Comparison of ENCODE assay signal across 32 mouse cellular contexts in the genomic region with DNA sequence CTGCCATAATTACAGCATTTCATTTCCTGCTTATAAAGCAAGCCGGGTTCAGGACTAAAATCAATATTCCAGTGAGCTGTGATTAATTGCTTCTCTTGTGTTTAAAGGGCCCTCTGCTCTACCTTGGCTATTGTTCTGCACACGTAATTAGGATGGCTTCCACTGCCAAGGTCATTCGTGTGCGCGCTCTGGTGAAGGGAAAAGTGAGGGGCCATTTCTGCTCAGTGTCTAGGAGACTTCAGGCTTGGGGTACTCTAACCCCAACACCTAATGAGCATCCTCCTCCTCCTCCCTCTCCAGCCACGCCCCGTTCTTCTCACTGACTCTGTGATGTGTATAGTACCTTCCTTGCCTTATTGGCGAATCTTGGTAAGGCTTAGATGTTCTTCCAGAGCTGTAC. TPM values are rescaled to one million over a fixed set of nuclear protein-coding genes. Genes with fewer than 3 reads are reported as not detected.
DNase-seq lines count a peak whose midpoint lies in the region; ATAC-seq lines count a peak whose summit lies in the region.
"Had no signal": no experiment of that assay in that cellular context is flagged by ENCODE, and none has a peak within 500 bp of the region (broad histone marks: within the 10 kb centered on the region; RNA-seq: fewer than 3 reads in every experiment).

No protein-coding gene starts in this region.

- H3K9ac ChIP-seq in midbrain, embryonic 13.5 days (replicated peaks), result no peak overlapping the region
- H3K9ac ChIP-seq in midbrain, embryonic 14.5 days (replicated peaks; ENCODE audit: low read length), result no peak overlapping the region
- no peak overlapping the region for H3K9ac ChIP-seq in limb, embryonic 11.5 days (ENCODE audit: low read length)
- H3K9ac ChIP-seq in forebrain, embryonic 14.5 days (ENCODE audit: low read length), result no peak overlapping the region
- H3K9ac ChIP-seq: forebrain, embryonic 13.5 days; kidney, embryonic 15.5 days; limb, embryonic 15.5 days; liver, embryonic 13.5 days; midbrain, embryonic 12.5 days; stomach, embryonic 15.5 days had no signal

- no peaks in the 10 kb centered on the region for H3K36me3 ChIP-seq in midbrain, embryonic 13.5 days
- H3K36me3 ChIP-seq in midbrain, embryonic 14.5 days (ENCODE audit: control insufficient read depth, insufficient read depth, low read length), result no peaks in the 10 kb centered on the region
- H3K36me3 ChIP-seq in limb, embryonic 11.5 days (ENCODE audit: control insufficient read depth, insufficient read depth, low read length), result no peaks in the 10 kb centered on the region
- H3K36me3 ChIP-seq in forebrain, embryonic 14.5 days (ENCODE audit: control insufficient read depth, insufficient read depth, low read length), result no peaks in the 10 kb centered on the region
- H3K36me3 ChIP-seq: G1E; kidney, embryonic 15.5 days; limb, embryonic 15.5 days; liver, embryonic 13.5 days; midbrain, embryonic 12.5 days; stomach, embryonic 15.5 days had no signal

- peak; percentile 52 for DNase-seq in heart, adult 11 months
- no peak for DNase-seq in heart, postnatal 4 days
- no peak for DNase-seq in midbrain, embryonic 14.5 days
- no peak for DNase-seq in limb, embryonic 11.5 days (ENCODE audit: low spot score)
- no peak for DNase-seq in forebrain, embryonic 14.5 days (ENCODE audit: low spot score)
- no peak for DNase-seq in adrenal gland, adult 2 months
- DNase-seq: adrenal gland, postnatal 10 days; cerebellum, adult 11 months; cerebellum, adult 9-11 months; embryo, embryonic 11 days; gastrocnemius, postnatal 25 days; heart, adult 18-20 months; heart, postnatal 36 days; kidney, adult 18-20 months; kidney, postnatal 25 days; liver, embryonic 13.5 days; lung, adult 18-20 months; lung, postnatal 4 days; right cerebral cortex, postnatal 14 days; thymus, postnatal 25 days had no signal

- 77% methylated on average over 8 of the region's 8 CpGs for WGBS in midbrain, embryonic 13.5 days
- 83% methylated on average over 8 of the region's 8 CpGs for WGBS in midbrain, embryonic 14.5 days
- 57% methylated on average over 8 of the region's 8 CpGs for WGBS in limb, embryonic 11.5 days
- WGBS in forebrain, embryonic 14.5 days, result 74% methylated on average over 8 of the region's 8 CpGs

- no peaks in the 10 kb centered on the region for H3K27me3 ChIP-seq in midbrain, embryonic 13.5 days
- no peaks in the 10 kb centered on the region for H3K27me3 ChIP-seq in midbrain, embryonic 14.5 days (ENCODE audit: control insufficient read depth, insufficient read depth, low read length)
- H3K27me3 ChIP-seq in limb, embryonic 11.5 days (ENCODE audit: control insufficient read depth, insufficient read depth, low read length), result no peaks in the 10 kb centered on the region
- no peaks in the 10 kb centered on the region for H3K27me3 ChIP-seq in forebrain, embryonic 14.5 days (replicated peaks; ENCODE audit: control insufficient read depth, insufficient read depth, low read length)
- H3K27me3 ChIP-seq: forebrain, embryonic 13.5 days; limb, embryonic 15.5 days; liver, embryonic 13.5 days; megakaryocyte, embryonic 14.5 days; midbrain, embryonic 12.5 days; stomach, embryonic 15.5 days had no signal

- no peaks in the 10 kb centered on the region for H3K9me3 ChIP-seq in midbrain, embryonic 13.5 days
- H3K9me3 ChIP-seq in midbrain, embryonic 14.5 days (ENCODE audit: control insufficient read depth, low read length), result no peaks in the 10 kb centered on the region
- no peaks in the 10 kb centered on the region for H3K9me3 ChIP-seq in limb, embryonic 11.5 days (ENCODE audit: control insufficient read depth, low read length)
- no peaks in the 10 kb centered on the region for H3K9me3 ChIP-seq in forebrain, embryonic 14.5 days (replicated peaks; ENCODE audit: control insufficient read depth, low read length)
- H3K9me3 ChIP-seq: forebrain, embryonic 13.5 days; kidney, embryonic 15.5 days; limb, embryonic 15.5 days; liver, embryonic 13.5 days; midbrain, embryonic 12.5 days; stomach, embryonic 15.5 days had no signal

- 0 out of 2 replicates have a peak, but pooled peaks have one; percentile 48 for ATAC-seq in midbrain, embryonic 13.5 days
- ATAC-seq in midbrain, embryonic 14.5 days (ENCODE audit: low FRiP score, low TSS enrichment), result no peak
- peak; percentile 21; the same call in 1 of the 2 replicates for ATAC-seq in limb, embryonic 11.5 days (ENCODE audit: insufficient number of reproducible peaks, low FRiP score, low TSS enrichment, low read depth)
- ATAC-seq in forebrain, embryonic 14.5 days, result no peak
- ATAC-seq: forebrain, embryonic 13.5 days; lung, postnatal 0 days had no signal

- H3K4me3 ChIP-seq in midbrain, embryonic 13.5 days (replicated peaks), result no peak overlapping the region
- H3K4me3 ChIP-seq in midbrain, embryonic 14.5 days (replicated peaks; ENCODE audit: low read depth, low read length), result no peak overlapping the region
- H3K4me3 ChIP-seq in limb, embryonic 11.5 days (ENCODE audit: low read depth, low read length), result no peak overlapping the region
- H3K4me3 ChIP-seq in forebrain, embryonic 14.5 days (ENCODE audit: low read depth, low read length), result no peak overlapping the region
- H3K4me3 ChIP-seq: erythroblast, embryonic 14.5 days; forebrain, embryonic 13.5 days; kidney, embryonic 15.5 days; limb, embryonic 15.5 days; liver, embryonic 13.5 days; megakaryocyte, embryonic 14.5 days; midbrain, embryonic 12.5 days; stomach, embryonic 15.5 days had no signal

- H3K27ac ChIP-seq in midbrain, embryonic 13.5 days, result no peak overlapping the region
- H3K27ac ChIP-seq in midbrain, embryonic 14.5 days (replicated peaks; ENCODE audit: low read depth, low read length), result no peak overlapping the region
- H3K27ac ChIP-seq in limb, embryonic 11.5 days (replicated peaks; ENCODE audit: low read depth, low read length), result no peak overlapping the region
- H3K27ac ChIP-seq in forebrain, embryonic 14.5 days (ENCODE audit: low read depth, low read length), result no peak overlapping the region
- H3K27ac ChIP-seq: forebrain, embryonic 13.5 days; kidney, embryonic 15.5 days; limb, embryonic 15.5 days; liver, embryonic 13.5 days; midbrain, embryonic 12.5 days; stomach, embryonic 15.5 days had no signal

- no peak overlapping the region for H3K4me2 ChIP-seq in midbrain, embryonic 13.5 days (replicated peaks)
- H3K4me2 ChIP-seq in midbrain, embryonic 14.5 days (ENCODE audit: low read length), result no peak overlapping the region
- no peak overlapping the region for H3K4me2 ChIP-seq in limb, embryonic 11.5 days (ENCODE audit: low read depth, severe bottlenecking)
- H3K4me2 ChIP-seq in forebrain, embryonic 14.5 days (ENCODE audit: low read length), result no peak overlapping the region
- H3K4me2 ChIP-seq: forebrain, embryonic 13.5 days; heart, embryonic 11.5 days; kidney, embryonic 15.5 days; limb, embryonic 15.5 days; liver, embryonic 13.5 days; midbrain, embryonic 12.5 days; stomach, embryonic 15.5 days had no signal

- H3K4me1 ChIP-seq in midbrain, embryonic 13.5 days (replicated peaks), result no peaks in the 10 kb centered on the region
- no peaks in the 10 kb centered on the region for H3K4me1 ChIP-seq in midbrain, embryonic 14.5 days (ENCODE audit: control insufficient read depth, insufficient read depth, low read length)
- H3K4me1 ChIP-seq in limb, embryonic 11.5 days (ENCODE audit: control insufficient read depth, insufficient read depth, low read length), result peaks cover 2% of the 10 kb centered on the region; the same call in 1 of the 2 replicates
- H3K4me1 ChIP-seq in forebrain, embryonic 14.5 days (ENCODE audit: control insufficient read depth, insufficient read depth, low read length), result no peaks in the 10 kb centered on the region
- H3K4me1 ChIP-seq: forebrain, embryonic 13.5 days; liver, embryonic 13.5 days; megakaryocyte, embryonic 14.5 days; midbrain, embryonic 12.5 days; stomach, embryonic 15.5 days had no signal

RNA-seq across cellular contexts. Expression of gene Cxcl12, which starts 53.5 kb away (rescaled TPM):
- total RNA-seq in heart, postnatal 4 days (2021), result 10 to 100 TPM; 76.3 to 93.2 TPM
- polyA plus RNA-seq in midbrain, embryonic 13.5 days (2015; fragmentation: Nextera tagmentation; extraction: Ambion mirVana), result 50.3 and 61.2 TPM in 2 replicates
- polyA plus RNA-seq in midbrain, embryonic 14.5 days (2014; fragmentation: Nextera tagmentation; extraction: Ambion mirVana), result 6.4 and 80.3 TPM in 2 replicates
- 81.6 and 86.0 TPM in 2 replicates for polyA plus RNA-seq in limb, embryonic 11.5 days (2014; fragmentation: Nextera tagmentation; extraction: Ambion mirVana)
- 78.3 and 91.4 TPM in 2 replicates for polyA plus RNA-seq in forebrain, embryonic 14.5 days (2014; fragmentation: Nextera tagmentation; extraction: Ambion mirVana)
- 10 to 100 TPM; 51.9 to 67.4 TPM for total RNA-seq in adrenal gland, adult 2 months (2021)
- polyA plus RNA-seq in adrenal gland, adult 2 months (2012; rRNA removed), result 141 and 151 TPM in 2 replicates
- total RNA-seq: monocyte, adult 5-6 weeks had no signal
- polyA plus RNA-seq: G1E had no signal

Comparison
In these comparisons a context has a peak if more than half of its experiments do, and no peak if none do; other contexts are left out.
1. ATAC-seq: peak in midbrain, embryonic 13.5 days (single experiment) and limb, embryonic 11.5 days (single experiment); none in midbrain, embryonic 14.5 days (single experiment) and forebrain, embryonic 14.5 days (single experiment).